Mouse (Mus musculus) heart, postnatal 0 days (tissue): ENCODE results near the gene Rnf180. TPM values are rescaled to one million over a fixed set of nuclear protein-coding genes. Genes with fewer than 3 reads are reported as not detected.

ENCODE experiments used
- ATAC-seq: fragments of 200-750 bp; cut with Nextera tagmentation; 2 replicates; pipeline ENCODE4 v1.8.0; 2017; ENCODE audit warnings: low read depth, moderate number of reproducible peaks, moderate library complexity; ENCODE audit not compliant: insufficient read depth
- DNase-seq: peaks from one replicate; pipeline ENCODE4 v3.0.0-alpha.2; 2016; ENCODE audit warnings: low spot score
- H3K27ac ChIP-seq: fragments of 300-500 bp; sonication (generic); 2 replicates; pipeline ENCODE4 v1.5.1; 2014; ENCODE audit warnings: low read depth, mild to moderate bottlenecking
- H3K27me3 ChIP-seq: fragments of 300-500 bp; sonication (generic); 2 replicates; pipeline ENCODE4 v1.6.1; 2014; ENCODE audit warnings: low read length, mixed read lengths; ENCODE audit not compliant: control insufficient read depth, insufficient read depth
- H3K36me3 ChIP-seq: fragments of 300-500 bp; sonication (generic); replicated peaks from 2 replicates; pipeline ENCODE4 v1.6.1; 2014; ENCODE audit warnings: low read length, mixed read lengths; ENCODE audit not compliant: control insufficient read depth, insufficient read depth
- H3K4me1 ChIP-seq: fragments of 300-500 bp; sonication (generic); 2 replicates; pipeline ENCODE4 v1.6.1; 2014; ENCODE audit warnings: antibody characterized with exemption; ENCODE audit not compliant: control insufficient read depth, insufficient read depth
- H3K4me2 ChIP-seq: fragments of 300-500 bp; sonication (generic); 2 replicates; pipeline ENCODE4 v1.6.1; 2014; ENCODE audit warnings: low read depth, mild to moderate bottlenecking, low read length, moderate library complexity
- H3K4me3 ChIP-seq: fragments of 300-500 bp; sonication (generic); 2 replicates; pipeline ENCODE4 v1.5.1; 2014; ENCODE audit warnings: low read depth, low read length
- H3K9ac ChIP-seq: fragments of 300-500 bp; sonication (generic); replicated peaks from 2 replicates; pipeline ENCODE4 v1.6.1; 2014; ENCODE audit warnings: low read depth, low read length, mixed read lengths
- H3K9me3 ChIP-seq: fragments of 300-500 bp; sonication (generic); replicated peaks from 2 replicates; pipeline ENCODE4 v1.6.1; 2016; ENCODE audit warnings: low read length; ENCODE audit not compliant: control insufficient read depth
- CTCF ChIP-seq: IDR thresholded peaks from 2 replicates; pipeline ENCODE4 v1.5.1; 2016; ENCODE audit warnings: antibody characterized with exemption, control low read depth, low read depth
- EP300 ChIP-seq: IDR thresholded peaks from 2 replicates; pipeline ENCODE4 v1.6.1; 2016; ENCODE audit warnings: antibody characterized with exemption, low read depth
- WGBS: fragments of 180-500 bp; shearing (Covaris S2); extraction: QIAGEN DNeasy Blood & Tissue Kit; methylation state at CpG from one replicate; pipeline ENCODE4 v1.1.7; 2014; 5-methylcytosine and 5-hydroxymethylcytosine counted together
- polyA plus RNA-seq: library from polyadenylated mRNA; unstranded; fragments of >200 nt; fragmentation: Nextera tagmentation; extraction: Ambion mirVana; gene quantifications from 2 replicates; pipeline ENCODE4 v1.2.1, GENCODE M21; 2015
- total RNA-seq: library from RNA; depleted of rRNA; stranded (reverse); fragments of >200 nt; gene quantifications from 2 replicates; pipeline ENCODE4 v1.2.3, GENCODE M21; 2014; ENCODE audit warnings: low replicate concordance

Rnf180 gene
- total and polyA plus RNA-seq, 2 experiments from 2014 or later: 0.31 to 1.2 TPM

DNA sequence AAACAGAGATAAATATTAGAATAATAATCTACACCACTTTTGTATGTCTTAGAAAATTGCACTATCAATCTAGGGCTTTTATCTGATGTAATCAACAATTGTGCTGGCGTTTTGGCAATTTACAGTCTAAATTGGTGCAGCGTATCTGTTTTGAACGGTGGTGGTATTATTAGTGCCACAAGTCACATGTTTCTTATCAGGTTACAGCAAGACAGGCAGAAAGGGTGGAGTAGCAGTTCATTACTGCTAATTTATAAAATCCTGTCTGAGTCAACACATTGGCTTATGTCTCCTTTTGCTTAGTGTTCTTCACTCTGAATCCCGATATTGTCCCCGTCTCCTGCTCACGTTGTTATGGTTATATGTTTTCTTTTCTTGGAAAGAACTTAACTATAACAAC, 164.5 kb downstream of the Rnf180 start:
- H3K36me3 ChIP-seq: no peaks in the 10 kb centered on the region
- no peaks in the 10 kb centered on the region for H3K4me1 ChIP-seq

DNA sequence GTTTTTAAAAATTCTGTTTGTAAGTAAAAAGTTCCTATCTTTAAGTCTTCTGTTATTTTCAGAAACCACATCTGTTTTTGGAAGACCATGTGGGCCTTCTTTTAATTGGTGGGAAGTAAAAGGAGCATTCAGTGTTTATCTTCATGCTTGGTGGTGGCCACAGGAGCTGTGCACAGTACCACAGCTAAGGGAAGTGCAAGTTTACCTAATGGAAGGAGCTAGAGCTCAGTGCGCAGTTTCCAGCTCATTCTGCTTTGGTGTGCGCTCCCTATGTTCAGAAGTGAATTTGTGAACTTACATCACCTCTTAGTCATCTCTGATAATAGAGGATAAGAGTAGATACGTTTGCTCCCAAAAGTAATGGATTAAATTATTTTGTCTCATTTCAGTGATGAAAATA, 172.5 kb downstream of the Rnf180 start:
- Histone ChIP-seq H3K4me3 (no peak overlapping the region), H3K4me2 (no peak overlapping the region), H3K4me1 (no peaks in the 10 kb centered on the region), H3K9ac (no peak overlapping the region), H3K27ac (no peak overlapping the region), H3K36me3 (no peaks in the 10 kb centered on the region), H3K27me3 (no peaks in the 10 kb centered on the region), H3K9me3 (no peaks in the 10 kb centered on the region)
- ATAC-seq: no peak
- TF ChIP-seq CTCF (no peak), EP300 (no peak)
- no peak for DNase-seq
- WGBS: 74% methylated on average over 3 of the region's 3 CpGs

More for the DNA sequence above, 164.5 kb downstream of the Rnf180 start:
- no peak for DNase-seq
- Histone ChIP-seq H3K4me3 (no peak overlapping the region), H3K9me3 (no peaks in the 10 kb centered on the region), H3K27me3 (no peaks in the 10 kb centered on the region), H3K27ac (no peak overlapping the region), H3K4me2 (no peak overlapping the region), H3K9ac (no peak overlapping the region)
- TF ChIP-seq CTCF: no peak
- no peak for TF ChIP-seq EP300
- ATAC-seq: no peak
- 59% methylated on average over 6 of the region's 6 CpGs for WGBS

DNA sequence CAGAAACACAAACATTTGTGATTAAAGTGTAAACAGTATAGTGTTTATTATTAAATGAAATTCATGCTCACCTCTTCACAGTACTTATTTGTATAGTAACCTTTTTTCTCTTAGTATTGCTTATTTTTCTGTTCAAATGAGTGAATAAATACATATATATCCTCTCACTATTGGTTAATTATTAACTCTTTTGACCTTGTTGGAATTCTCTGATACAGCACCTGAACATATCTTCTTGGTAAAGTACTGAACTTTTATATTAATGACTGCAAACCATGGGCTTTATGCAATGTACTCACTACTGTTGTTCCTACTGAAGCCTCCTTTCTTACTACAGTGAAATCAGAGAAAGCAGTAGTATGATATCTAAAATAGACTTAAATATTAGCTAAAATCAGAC, 173.0 kb downstream of the Rnf180 start:
- no peak overlapping the region for H3K9ac ChIP-seq
- H3K36me3 ChIP-seq: no peaks in the 10 kb centered on the region
- no peak for DNase-seq
- H3K9me3 ChIP-seq: no peaks in the 10 kb centered on the region
- TF ChIP-seq EP300: no peak
- TF ChIP-seq CTCF: no peak
- no peaks in the 10 kb centered on the region for H3K4me1 ChIP-seq
- H3K27ac ChIP-seq: no peak overlapping the region
- H3K4me2 ChIP-seq: no peak overlapping the region
- H3K27me3 ChIP-seq: no peaks in the 10 kb centered on the region
- no peak for ATAC-seq
- no peak overlapping the region for H3K4me3 ChIP-seq

DNA sequence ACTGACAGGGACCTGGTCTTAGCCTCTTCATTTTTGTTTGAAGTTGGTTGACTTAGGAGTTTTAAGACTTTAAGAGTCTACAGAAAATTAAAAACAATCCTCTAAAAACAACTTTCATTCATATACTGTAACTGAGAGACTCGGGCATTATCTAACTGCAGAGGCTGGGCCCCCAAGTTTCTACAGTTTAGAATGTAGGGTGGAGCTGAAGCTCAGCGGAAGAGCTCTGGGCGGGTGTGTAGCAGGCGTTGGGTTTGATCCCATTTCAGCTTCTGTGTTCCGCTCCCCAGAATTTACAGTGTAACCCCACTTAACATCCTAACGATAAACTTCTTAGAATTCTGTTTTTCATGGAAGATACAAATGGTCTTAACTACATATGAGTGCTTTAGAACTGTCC, 183.0 kb downstream of the Rnf180 start:
- TF ChIP-seq CTCF (no peak), EP300 (no peak)
- WGBS: 80% methylated on average over 6 of the region's 6 CpGs
- Histone ChIP-seq H3K9ac (no peak overlapping the region), H3K9me3 (no peaks in the 10 kb centered on the region), H3K27me3 (no peaks in the 10 kb centered on the region), H3K36me3 (no peaks in the 10 kb centered on the region), H3K4me3 (no peak overlapping the region), H3K27ac (no peak overlapping the region), H3K4me1 (no peaks in the 10 kb centered on the region), H3K4me2 (no peak overlapping the region)
- DNase-seq (no peak), ATAC-seq (no peak)

DNA sequence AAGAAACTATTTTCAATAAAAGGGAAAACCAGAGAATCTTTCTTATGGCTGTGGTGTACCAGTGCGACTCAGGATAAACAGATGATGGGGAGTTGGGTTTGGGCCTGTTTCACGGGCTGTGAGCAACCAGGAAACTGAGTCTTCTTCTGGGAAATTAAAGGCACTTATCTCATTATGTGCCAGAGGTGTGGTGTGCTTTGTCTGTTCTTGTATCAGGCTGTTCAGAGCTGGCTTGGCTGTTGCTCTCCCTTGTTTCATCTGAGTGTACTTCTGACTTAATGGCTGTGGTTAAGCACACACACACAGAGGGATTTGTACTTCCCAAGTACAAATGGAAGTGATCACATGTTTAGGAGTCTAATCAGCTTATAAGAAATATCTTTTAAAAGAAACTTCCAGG, 190.2 kb downstream of the Rnf180 start:
- whole genome bisulfite sequencing: 73% methylated on average over 2 of the region's 2 CpGs
- H3K4me2 ChIP-seq: no peak overlapping the region
- TF ChIP-seq CTCF (no peak), EP300 (no peak)
- no peaks in the 10 kb centered on the region for H3K4me1 ChIP-seq
- no peak for ATAC-seq
- no peak overlapping the region for H3K9ac ChIP-seq
- no peaks in the 10 kb centered on the region for H3K27me3 ChIP-seq
- no peak for DNase-seq
- no peaks in the 10 kb centered on the region for H3K9me3 ChIP-seq
- no peaks in the 10 kb centered on the region for H3K36me3 ChIP-seq
- H3K4me3 ChIP-seq: no peak overlapping the region
- no peak overlapping the region; the same call in 1 of the 2 replicates for H3K27ac ChIP-seq

DNA sequence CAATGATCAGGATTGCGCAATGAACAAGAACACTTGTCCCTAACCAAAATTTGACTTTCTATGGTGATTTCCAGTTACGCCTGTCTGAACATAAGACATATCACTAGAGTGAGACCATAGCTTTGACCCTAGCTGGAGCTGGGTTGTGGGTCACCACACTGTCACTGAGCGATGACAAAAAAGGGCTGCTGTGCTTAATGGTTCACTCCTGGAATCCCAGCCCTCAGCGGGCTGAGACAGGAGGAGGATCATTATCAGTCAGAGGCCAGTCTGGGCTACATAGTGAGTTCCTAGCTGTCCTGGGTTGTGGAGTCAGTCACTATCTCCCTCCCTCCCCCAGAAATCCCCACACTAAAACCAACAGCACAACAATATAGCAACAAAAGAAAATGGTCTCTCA, 193.9 kb downstream of the Rnf180 start:
- Histone ChIP-seq H3K27me3 (no peaks in the 10 kb centered on the region), H3K4me1 (no peaks in the 10 kb centered on the region), H3K9me3 (no peaks in the 10 kb centered on the region), H3K4me3 (no peak overlapping the region), H3K27ac (no peak overlapping the region), H3K9ac (no peak overlapping the region), H3K4me2 (no peak overlapping the region), H3K36me3 (no peaks in the 10 kb centered on the region)
- DNase-seq (no peak), ATAC-seq (no peak)
- no peak for TF ChIP-seq CTCF
- no peak for TF ChIP-seq EP300
- WGBS: 75% methylated on average over 4 of the region's 4 CpGs
